Mouse (Mus musculus) myocyte (in vitro differentiated cells): ENCODE data around the gene Elf5. TPM values are rescaled to one million over a fixed set of nuclear protein-coding genes. Genes with fewer than 3 reads are reported as not detected.

ENCODE experiments used
- H3K27me3 ChIP-seq: one replicate; pipeline ENCODE4 v1.6.1; 2011; ENCODE audit not compliant: control insufficient read depth, insufficient read depth, insufficient read length
- H3K36me3 ChIP-seq: one replicate; pipeline ENCODE4 v1.6.1; 2011; ENCODE audit not compliant: control insufficient read depth, insufficient read depth
- H3K4me2 ChIP-seq: one replicate; pipeline ENCODE4 v1.6.1; 2011; ENCODE audit warnings: low read depth, control low read depth
- H3K4me3 ChIP-seq: one replicate; pipeline ENCODE4 v1.5.1; 2011; ENCODE audit warnings: mild to moderate bottlenecking, control low read depth, moderate library complexity
- H3K79me2 ChIP-seq: one replicate; pipeline ENCODE4 v1.6.1; 2011; ENCODE audit not compliant: control insufficient read depth, insufficient read depth
- H3ac ChIP-seq: one replicate; pipeline ENCODE4 v1.6.1; 2011; ENCODE audit not compliant: control insufficient read depth, insufficient read length
- CEBPB ChIP-seq: IDR thresholded peaks from 2 replicates; pipeline ENCODE4 v1.6.1; 2011; ENCODE audit warnings: mild to moderate bottlenecking, moderate library complexity; ENCODE audit not compliant: poor library complexity, insufficient read depth, severe bottlenecking
- E2F4 ChIP-seq: IDR thresholded peaks from one replicate; pipeline ENCODE4 v1.6.1; 2011; ENCODE audit warnings: mild to moderate bottlenecking, control low read depth, moderate library complexity; ENCODE audit not compliant: insufficient read depth
- MAX ChIP-seq: IDR thresholded peaks from one replicate; pipeline ENCODE4 v1.6.1; 2011; ENCODE audit warnings: low read depth, mild to moderate bottlenecking, control low read depth
- MYOD1 ChIP-seq, 3 experiments: IDR thresholded peaks; one replicate each; pipeline ENCODE4 v1.6.1; 2011; ENCODE audit warnings: control low read depth in 2 of 3, low read depth in 2 of 3, mild to moderate bottlenecking in 2 of 3, moderate library complexity in 1 of 3; ENCODE audit not compliant: insufficient read length in 2 of 3, control insufficient read depth in 1 of 3
- MYOG ChIP-seq, 3 experiments: IDR thresholded peaks; one replicate each; pipeline ENCODE4 v1.6.1; 2011; ENCODE audit warnings: control low read depth in 2 of 3, low read depth in 2 of 3, mild to moderate bottlenecking in 2 of 3; ENCODE audit not compliant: insufficient read length in 2 of 3, control insufficient read depth in 1 of 3, insufficient read depth in 1 of 3
- POLR2A ChIP-seq: IDR thresholded peaks from one replicate; pipeline ENCODE4 v1.6.1; 2011; ENCODE audit warnings: low read depth, mild to moderate bottlenecking, control low read depth, moderate library complexity; ENCODE audit not compliant: insufficient read length
- POLR2AphosphoS2 ChIP-seq: IDR thresholded peaks from one replicate; pipeline ENCODE4 v1.6.1; 2011; ENCODE audit warnings: low read depth, control low read depth; ENCODE audit not compliant: insufficient read length
- REST ChIP-seq: IDR thresholded peaks from one replicate; pipeline ENCODE4 v1.6.1; 2011; ENCODE audit warnings: mild to moderate bottlenecking, control low read depth, moderate library complexity; ENCODE audit not compliant: insufficient read depth, insufficient read length
- SRF ChIP-seq: IDR thresholded peaks from one replicate; pipeline ENCODE4 v1.6.1; 2011; ENCODE audit warnings: low read depth; ENCODE audit not compliant: control insufficient read depth, insufficient read length
- TCF12 ChIP-seq: IDR thresholded peaks from one replicate; pipeline ENCODE4 v1.6.1; 2011; ENCODE audit warnings: mild to moderate bottlenecking, control low read depth; ENCODE audit not compliant: poor library complexity, insufficient read depth, severe bottlenecking
- TCF3 ChIP-seq: IDR thresholded peaks from one replicate; pipeline ENCODE4 v1.6.1; 2011; ENCODE audit warnings: low read depth, control low read depth; ENCODE audit not compliant: insufficient read length
- USF1 ChIP-seq: IDR thresholded peaks from one replicate; pipeline ENCODE4 v1.6.1; 2011; ENCODE audit warnings: low read depth, mild to moderate bottlenecking, control low read depth, moderate library complexity
- polyA plus RNA-seq: library from polyadenylated mRNA; unstranded; fragments of >200 nt; fragmentation: generic; extraction: Trizol; gene quantifications from one replicate; pipeline ENCODE4 v1.2.1, GENCODE M21; 2012; ENCODE audit warnings: missing spikeins

The Elf5 gene
- polyA plus RNA-seq, 1 experiment = not detected

DNA sequence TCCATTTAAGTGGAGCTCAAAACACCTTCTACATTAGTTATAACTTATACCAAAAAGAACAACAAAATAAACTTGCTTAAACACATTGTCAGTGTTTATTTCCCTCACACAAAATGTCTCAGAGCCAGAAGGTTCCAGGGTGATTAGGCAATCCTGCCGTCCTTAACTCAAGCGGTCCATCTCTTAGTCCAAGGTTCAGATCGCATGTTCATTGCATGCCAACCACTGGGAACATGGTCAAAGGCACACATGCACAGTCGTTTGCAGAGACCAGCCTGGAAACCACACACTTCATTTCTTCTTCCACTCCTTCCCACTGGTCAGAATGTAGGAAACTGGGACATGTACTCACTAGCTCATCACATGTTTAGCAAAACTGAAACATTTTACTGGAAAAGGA, 81.0 kb downstream of the Elf5 start:
- Histone ChIP-seq H3K79me2 (no peaks in the 10 kb centered on the region), H3K4me3 (no peak overlapping the region), H3K27me3 (peaks cover 9% of the 10 kb centered on the region), H3K4me2 (no peak overlapping the region), H3K36me3 (no peaks in the 10 kb centered on the region), H3ac (no peak overlapping the region)
- no peak for TF ChIP-seq MYOD1 (IDR thresholded peaks at IDR 0.05; ENCODE audit: control insufficient read depth in 1 of 3, insufficient read length in 2 of 3, low read depth in 2 of 3)
- no peak for TF ChIP-seq SRF
- TF ChIP-seq MAX = no peak
- TF ChIP-seq TCF3 = no peak
- TF ChIP-seq E2F4 = no peak
- TF ChIP-seq MYOG (IDR thresholded peaks at IDR 0.05; ENCODE audit: control insufficient read depth in 1 of 3, insufficient read depth in 1 of 3, insufficient read length in 2 of 3, low read depth in 2 of 3) = no peak
- no peak for TF ChIP-seq POLR2AphosphoS2
- TF ChIP-seq USF1 = no peak
- TF ChIP-seq POLR2A = no peak
- no peak for TF ChIP-seq CEBPB
- TF ChIP-seq REST = no peak
- no peak for TF ChIP-seq TCF12

GRCm38 (mm10) chr2:103493827-103494226, 82.3 kb downstream of the Elf5 start:
- no peak overlapping the region for H3K4me2 ChIP-seq
- no peaks in the 10 kb centered on the region for H3K79me2 ChIP-seq
- H3ac ChIP-seq = no peak overlapping the region
- TF ChIP-seq POLR2A (no peak), MAX (no peak), E2F4 (no peak), TCF3 (no peak), REST (no peak), SRF (no peak)
- no peak overlapping the region for H3K4me3 ChIP-seq
- peaks cover 9% of the 10 kb centered on the region for H3K27me3 ChIP-seq
- no peaks in the 10 kb centered on the region for H3K36me3 ChIP-seq

DNA sequence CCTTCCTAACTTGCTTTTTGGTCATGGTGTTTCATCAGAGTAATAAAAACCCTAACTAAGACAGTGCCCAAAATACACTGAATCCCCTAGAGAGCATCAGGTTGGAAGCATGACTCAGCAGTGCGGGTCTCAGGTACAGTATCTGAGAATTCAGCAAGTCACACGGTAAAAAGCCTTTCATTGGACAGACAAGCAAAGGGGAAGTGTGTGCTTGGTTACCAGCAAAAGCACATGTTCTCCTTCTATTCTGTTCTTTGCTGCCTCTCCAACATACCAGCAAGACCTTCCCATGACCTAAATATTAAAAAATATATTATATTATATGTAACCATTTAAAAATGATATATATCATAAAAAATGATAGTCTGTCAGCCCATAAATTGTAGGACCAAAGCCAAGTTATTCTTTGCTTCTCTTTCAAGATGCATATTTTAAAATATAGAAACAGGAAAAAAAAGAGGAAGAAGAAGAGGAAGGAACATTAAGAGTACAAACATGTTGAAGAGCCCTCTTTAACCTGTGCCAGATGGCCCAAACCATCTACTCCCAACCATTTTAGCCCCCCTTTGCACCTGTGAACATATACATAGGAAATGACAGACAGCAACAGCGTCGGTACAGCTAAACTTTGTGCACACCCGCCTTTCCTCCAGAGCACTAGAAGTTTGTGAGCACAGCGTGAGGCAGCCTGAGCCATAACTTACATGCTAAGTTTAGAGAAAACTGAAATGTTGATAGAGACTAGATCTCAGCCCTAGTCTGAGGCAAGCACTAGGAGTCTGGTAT, 84.3 kb downstream of the Elf5 start:
- peaks cover 9% of the 10 kb centered on the region for H3K27me3 ChIP-seq
- no peaks in the 10 kb centered on the region for H3K79me2 ChIP-seq
- no peaks in the 10 kb centered on the region for H3K36me3 ChIP-seq
- TF ChIP-seq CEBPB = no peak
- no peak overlapping the region for H3K4me3 ChIP-seq
- no peak overlapping the region for H3ac ChIP-seq
- H3K4me2 ChIP-seq = peak overlapping the region; percentile 32

Other genes with a start within 250 kb of the Elf5 start
- not detected for gene Ehf, start 108.4 kb upstream of the Elf5 start, polyA plus RNA-seq
- 16.3 TPM for gene Cat, start 73.5 kb downstream of the Elf5 start, polyA plus RNA-seq
- gene Abtb2, start 154.6 kb downstream of the Elf5 start, polyA plus RNA-seq = 16.1 TPM